Mouse (Mus musculus): Measurements from ENCODE around the gene Kcnab1. TPM values are rescaled to one million over a fixed set of nuclear protein-coding genes. Genes with fewer than 3 reads are reported as not detected.

Gene Kcnab1
- 106 TPM in 2 replicates for polyA plus RNA-seq (2012; rRNA removed)

- peaks cover 10% of the 10 kb centered on the region; the same call in 1 of the 2 replicates for H3K4me1 ChIP-seq (ENCODE audit: control insufficient read depth, insufficient read depth, low read length)
- under 1% methylated on average over 30 of the region's 30 CpGs for WGBS
- H3K4me3 ChIP-seq (replicated peaks; ENCODE audit: insufficient read depth, low read depth, low read length) = peak within 1 kb of the TSS; percentile 90
- peak within 1 kb of the TSS; percentile 61 for H3K27ac ChIP-seq (ENCODE audit: insufficient read depth, low read length)
- DNase-seq = peak; percentile 79
- TF ChIP-seq CTCF (IDR thresholded peaks at IDR 0.05; ENCODE audit: borderline replicate concordance, insufficient read depth, low read depth, low read length) (no peak), POLR2A (IDR thresholded peaks at IDR 0.05; ENCODE audit: borderline replicate concordance, insufficient read depth, low read length) (no peak)
- no peaks in the 10 kb centered on the region for H3K27me3 ChIP-seq (ENCODE audit: control insufficient read depth, insufficient read depth, low read length)
Observed at GRCm38 (mm10) chr3:65108945-65109921, at the start of gene Kcnab1. TSS of gene Kcnab1 (plus strand) at chr3:65109384.

GRCm38 (mm10) chr3:65088295-65088694 is 20.9 kb upstream of the Kcnab1 start:
- TF ChIP-seq CTCF (IDR thresholded peaks at IDR 0.05; ENCODE audit: borderline replicate concordance, insufficient read depth, low read depth, low read length) (no peak), POLR2A (IDR thresholded peaks at IDR 0.05; ENCODE audit: borderline replicate concordance, insufficient read depth, low read length) (no peak)
- DNase-seq = no peak
- Histone ChIP-seq H3K27me3 (ENCODE audit: control insufficient read depth, insufficient read depth, low read length) (no peaks in the 10 kb centered on the region), H3K27ac (ENCODE audit: insufficient read depth, low read length) (no peak overlapping the region), H3K4me1 (ENCODE audit: control insufficient read depth, insufficient read depth, low read length) (no peaks in the 10 kb centered on the region), H3K4me3 (replicated peaks; ENCODE audit: insufficient read depth, low read depth, low read length) (no peak overlapping the region)
- 85% methylated on average over 2 of the region's 2 CpGs for WGBS

- peaks cover 3% of the 10 kb centered on the region; the same call in 1 of the 2 replicates for H3K4me1 ChIP-seq (ENCODE audit: control insufficient read depth, insufficient read depth, low read length)
Observed at GRCm38 (mm10) chr3:65104117-65104516, 5.1 kb upstream of the Kcnab1 start.

GRCm38 (mm10) chr3:65110190-65110589 is 1.0 kb downstream of the Kcnab1 start:
- peaks cover 10% of the 10 kb centered on the region; the same call in 1 of the 2 replicates for H3K4me1 ChIP-seq (ENCODE audit: control insufficient read depth, insufficient read depth, low read length)
- H3K4me3 ChIP-seq (replicated peaks; ENCODE audit: insufficient read depth, low read depth, low read length) = peak overlapping the region; percentile 90
- 23% methylated on average over 9 of the region's 9 CpGs for WGBS
- H3K27ac ChIP-seq (ENCODE audit: insufficient read depth, low read length) = no peak overlapping the region
- H3K27me3 ChIP-seq (ENCODE audit: control insufficient read depth, insufficient read depth, low read length) = no peaks in the 10 kb centered on the region
- DNase-seq = peak; percentile 27 to 35
- TF ChIP-seq POLR2A (IDR thresholded peaks at IDR 0.05; ENCODE audit: borderline replicate concordance, insufficient read depth, low read length) (no peak), CTCF (IDR thresholded peaks at IDR 0.05; ENCODE audit: borderline replicate concordance, insufficient read depth, low read depth, low read length) (no peak)

More at GRCm38 (mm10) chr3:65104117-65104516, 5.1 kb upstream of the Kcnab1 start:
- H3K27me3 ChIP-seq (ENCODE audit: control insufficient read depth, insufficient read depth, low read length) = no peaks in the 10 kb centered on the region
- H3K4me3 ChIP-seq (replicated peaks; ENCODE audit: insufficient read depth, low read depth, low read length) = no peak overlapping the region
- 57% methylated on average over 6 of the region's 6 CpGs for WGBS
- TF ChIP-seq CTCF (IDR thresholded peaks at IDR 0.05; ENCODE audit: borderline replicate concordance, insufficient read depth, low read depth, low read length) (no peak), POLR2A (IDR thresholded peaks at IDR 0.05; ENCODE audit: borderline replicate concordance, insufficient read depth, low read length) (no peak)
- no peak overlapping the region for H3K27ac ChIP-seq (ENCODE audit: insufficient read depth, low read length)
- DNase-seq = no peak

GRCm38 (mm10) chr3:65111176-65111575 is 2.0 kb downstream of the Kcnab1 start:
- peak in 1 of 2 experiments; percentile 22 for DNase-seq
- TF ChIP-seq CTCF (IDR thresholded peaks at IDR 0.05; ENCODE audit: borderline replicate concordance, insufficient read depth, low read depth, low read length) = no peak
- Histone ChIP-seq H3K27ac (ENCODE audit: insufficient read depth, low read length) (no peak overlapping the region), H3K27me3 (ENCODE audit: control insufficient read depth, insufficient read depth, low read length) (no peaks in the 10 kb centered on the region), H3K4me3 (replicated peaks; ENCODE audit: insufficient read depth, low read depth, low read length) (peak overlapping the region; percentile 90), H3K4me1 (ENCODE audit: control insufficient read depth, insufficient read depth, low read length) (peaks cover 10% of the 10 kb centered on the region; the same call in 1 of the 2 replicates)
- 34% methylated on average over 2 of the region's 2 CpGs for WGBS

DNA sequence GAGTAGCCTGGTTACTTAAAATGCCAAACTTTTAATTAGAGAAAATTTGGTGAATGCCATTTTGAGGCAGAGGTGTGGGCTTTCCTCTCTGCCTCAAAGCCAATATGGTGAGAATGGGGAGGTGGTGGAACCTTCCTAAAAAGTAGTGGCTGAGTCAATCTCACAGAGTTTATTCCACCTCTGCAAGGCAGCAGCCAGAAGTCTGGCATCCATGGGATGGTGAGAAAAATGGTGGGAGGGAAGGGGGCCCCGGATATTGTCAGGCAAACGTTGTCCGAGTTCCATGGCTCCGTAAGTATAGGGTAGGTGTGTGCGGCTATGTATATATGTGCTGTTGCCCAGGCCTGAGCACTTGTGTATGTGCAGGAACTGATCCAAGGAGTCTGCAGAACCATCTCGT is 6.0 kb downstream of the Kcnab1 start:
- 91% methylated on average over 6 of the region's 6 CpGs for WGBS

GRCm38 (mm10) chr3:65116958-65117357 is 7.8 kb downstream of the Kcnab1 start:
- H3K27ac ChIP-seq (ENCODE audit: insufficient read depth, low read length) = peak overlapping the region; percentile 1; the same call in 1 of the 2 replicates
- WGBS = 24% methylated on average over 3 of the region's 3 CpGs
- peaks cover 7% of the 10 kb centered on the region; the same call in 1 of the 2 replicates for H3K4me1 ChIP-seq (ENCODE audit: control insufficient read depth, insufficient read depth, low read length)
- TF ChIP-seq CTCF (IDR thresholded peaks at IDR 0.05; ENCODE audit: borderline replicate concordance, insufficient read depth, low read depth, low read length) (no peak), POLR2A (IDR thresholded peaks at IDR 0.05; ENCODE audit: borderline replicate concordance, insufficient read depth, low read length) (no peak)
- peak; percentile 44 to 72 for DNase-seq
- no peaks in the 10 kb centered on the region for H3K27me3 ChIP-seq (ENCODE audit: control insufficient read depth, insufficient read depth, low read length)
- no peak overlapping the region for H3K4me3 ChIP-seq (replicated peaks; ENCODE audit: insufficient read depth, low read depth, low read length)

More for the DNA sequence above, 6.0 kb downstream of the Kcnab1 start:
- no peaks in the 10 kb centered on the region for H3K27me3 ChIP-seq (ENCODE audit: control insufficient read depth, insufficient read depth, low read length)
- H3K4me3 ChIP-seq (replicated peaks; ENCODE audit: insufficient read depth, low read depth, low read length) = no peak overlapping the region
- H3K4me1 ChIP-seq (ENCODE audit: control insufficient read depth, insufficient read depth, low read length) = peaks cover 11% of the 10 kb centered on the region; the same call in 1 of the 2 replicates
- H3K27ac ChIP-seq (ENCODE audit: insufficient read depth, low read length) = no peak overlapping the region
- TF ChIP-seq POLR2A (IDR thresholded peaks at IDR 0.05; ENCODE audit: borderline replicate concordance, insufficient read depth, low read length) (no peak), CTCF (IDR thresholded peaks at IDR 0.05; ENCODE audit: borderline replicate concordance, insufficient read depth, low read depth, low read length) (no peak)
- DNase-seq = no peak
